Mouse (Mus musculus): Measurements from ENCODE around the gene Fiz1.

The Fiz1 gene

DNA sequence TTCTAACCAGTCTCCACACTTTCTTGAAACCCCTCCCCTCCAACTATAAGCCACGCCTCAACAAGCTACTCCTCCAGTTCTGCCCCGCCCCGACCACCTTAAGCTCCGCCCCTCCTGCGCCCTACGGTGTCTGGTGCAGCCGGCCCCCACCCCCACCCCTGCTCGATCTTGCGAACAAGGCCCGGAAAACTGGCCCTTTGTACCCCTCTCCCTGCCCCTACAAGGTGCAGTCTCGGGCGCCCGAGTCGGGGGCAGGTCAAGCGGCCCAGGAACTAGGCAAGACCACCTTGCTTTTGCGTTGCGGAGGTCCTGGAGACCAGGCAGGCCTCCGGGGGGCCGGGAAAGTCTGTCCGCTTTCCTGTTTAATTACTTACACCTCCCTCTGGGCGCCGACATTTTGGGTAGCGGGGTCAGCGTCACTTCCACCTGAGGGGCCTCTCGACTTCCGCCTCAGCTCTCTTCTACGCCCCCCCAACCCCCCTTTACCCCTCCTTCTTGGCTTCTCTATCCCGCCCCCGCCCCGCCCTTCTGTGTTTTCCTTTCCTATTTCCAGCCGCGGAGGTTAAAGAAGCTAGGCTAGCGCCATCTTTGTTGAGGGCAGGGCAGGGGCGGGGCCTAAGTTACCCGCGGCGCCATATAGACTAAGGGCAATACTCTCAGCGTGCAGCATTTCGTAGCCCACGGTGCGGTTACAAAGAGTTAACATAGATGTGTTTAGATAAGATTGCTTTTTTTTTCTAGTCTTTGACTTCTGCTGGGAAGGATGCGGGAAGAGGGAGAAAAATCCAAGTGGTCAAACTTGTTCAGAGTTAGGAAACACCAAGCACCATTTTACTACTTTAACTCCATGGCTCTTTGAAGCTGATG, at the start of gene Fiz1, which contains the start of gene Zfp524:
TSS of gene Fiz1 (minus strand) at position 447 of the 867 bp plus-strand sequence.
TSS of gene Zfp524 (plus strand) at position 165 of the 867 bp plus-strand sequence.
- peak; percentile 99 for DNase-seq

DNA sequence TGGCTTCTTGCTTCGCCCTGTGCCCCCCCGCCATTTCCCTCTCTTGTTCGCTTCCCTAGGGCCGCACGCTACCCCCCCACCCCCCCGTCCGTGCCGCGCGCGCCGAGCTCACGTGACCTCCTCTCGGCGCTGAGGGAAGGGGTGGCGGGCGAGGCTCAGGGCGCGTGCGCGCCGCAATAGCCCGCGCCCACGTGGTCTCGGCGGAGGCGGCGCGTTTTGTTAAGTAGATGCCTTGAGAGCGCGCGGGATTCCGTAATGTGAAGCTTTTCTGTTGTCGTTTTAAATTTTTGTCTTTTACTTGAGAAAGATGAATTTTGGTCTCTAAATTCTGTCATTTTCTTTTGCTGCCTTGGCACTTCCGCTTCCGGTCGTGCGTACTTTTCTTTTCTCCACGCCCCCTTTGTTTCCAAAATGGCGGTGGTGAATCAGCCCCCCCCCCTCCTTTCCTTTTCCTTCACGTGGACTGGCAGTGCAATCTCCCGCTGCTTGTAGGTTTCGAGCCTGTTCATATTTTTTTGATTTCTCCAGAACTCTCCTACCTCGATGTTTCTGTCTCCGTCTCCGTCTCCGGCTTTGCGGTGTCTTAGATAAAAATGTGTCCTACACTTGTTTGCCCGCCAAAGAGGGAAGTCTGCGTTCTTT, 48.0 kb upstream of the Fiz1 start:
- no peak for DNase-seq

- peak; percentile 94 for DNase-seq
Observed at GRCm38 (mm10) chr7:5061774-5062359, 47.4 kb upstream of the Fiz1 start, which contains the start of gene U2af2. Gene U2af2 (plus strand): TSS chr7:5062143.

DNA sequence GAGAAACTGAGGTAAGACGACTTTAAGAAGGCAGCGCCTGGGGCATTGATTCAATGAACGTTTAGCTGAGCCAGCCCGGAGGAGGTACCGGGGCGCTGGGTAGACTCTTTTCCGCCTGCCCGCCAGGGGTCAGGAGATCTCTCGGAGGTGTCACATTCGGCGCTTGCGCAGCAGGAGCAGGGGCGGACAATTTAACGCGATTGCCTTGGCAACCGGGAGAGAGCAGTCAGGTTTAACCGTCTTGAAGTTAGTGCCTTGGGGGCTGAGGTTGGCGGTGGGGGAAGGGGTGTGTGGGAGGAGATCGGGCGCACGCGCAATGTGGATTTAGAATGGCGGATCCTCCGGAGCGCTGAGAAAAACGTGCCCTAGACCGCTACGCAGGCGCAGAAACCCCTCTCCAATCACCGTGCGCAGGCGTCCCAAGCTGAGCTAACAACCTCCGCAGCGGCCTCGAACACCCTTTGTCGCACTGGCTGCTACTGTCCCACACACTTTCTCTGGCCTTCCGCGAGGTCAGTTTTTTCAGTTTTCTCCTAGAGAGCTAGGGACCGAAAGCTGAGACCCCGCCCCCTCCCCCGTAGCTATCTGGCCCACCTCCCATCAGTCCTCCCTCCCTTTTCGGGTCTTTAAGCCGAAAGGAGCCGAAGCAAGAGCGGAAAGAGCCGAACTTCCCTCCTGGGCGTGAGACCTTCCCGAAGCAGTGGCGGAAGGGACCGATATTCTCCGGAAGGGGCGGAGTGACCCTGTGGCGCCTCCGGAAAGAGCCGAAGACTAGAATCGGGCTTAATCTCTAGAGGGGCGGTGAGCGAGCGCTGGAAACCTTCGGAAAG, 46.7 kb upstream of the Fiz1 start:
- peak; percentile 99 for DNase-seq

DNA sequence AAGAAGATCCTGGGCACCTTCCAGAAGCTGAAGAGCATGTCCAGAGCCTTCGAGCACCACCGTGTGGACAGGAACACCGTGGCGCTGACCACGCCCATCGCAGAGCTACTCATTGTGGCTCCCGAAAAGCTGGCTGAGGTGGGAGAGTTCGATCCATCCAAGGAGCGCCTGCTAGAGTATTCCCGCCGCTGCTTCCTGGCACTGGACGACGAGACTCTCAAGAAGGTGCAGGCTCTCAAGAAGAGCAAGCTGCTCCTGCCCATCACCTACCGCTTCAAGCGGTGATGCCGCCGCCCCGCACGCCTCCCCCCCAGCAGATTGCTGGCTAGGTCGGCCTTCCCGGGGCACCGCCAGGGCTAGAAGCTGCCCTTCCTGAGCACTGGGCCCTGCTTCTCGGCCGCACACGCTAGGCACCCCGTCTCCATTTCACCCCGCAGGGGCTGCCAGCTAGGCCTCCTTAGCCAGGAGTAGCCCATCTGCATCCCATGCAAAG, 45.8 kb upstream of the Fiz1 start:
- DNase-seq: peak; percentile 83

GRCm38 (mm10) chr7:5059421-5059820, 44.9 kb upstream of the Fiz1 start:
- no peak for DNase-seq

GRCm38 (mm10) chr7:5058631-5059030, 44.1 kb upstream of the Fiz1 start:
- DNase-seq: no peak

DNA sequence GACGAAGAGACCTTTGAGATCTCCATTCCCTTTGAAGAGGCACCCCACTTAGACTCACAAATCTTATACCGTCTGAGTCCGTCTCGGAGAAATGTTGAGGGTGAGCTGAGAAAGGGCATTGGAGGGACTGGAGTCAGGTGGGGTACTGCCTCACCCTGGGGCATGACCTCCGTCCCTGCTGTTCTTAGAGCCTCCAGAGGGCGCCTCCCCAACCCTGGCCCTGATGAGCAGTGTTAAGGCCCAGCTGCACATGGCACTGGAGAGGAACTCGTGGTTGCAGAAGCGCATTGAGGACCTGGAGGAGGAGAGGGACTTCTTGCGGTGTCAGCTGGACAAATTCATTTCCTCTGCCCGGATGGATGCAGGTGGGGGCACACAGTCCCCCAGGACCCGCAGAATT, 43.3 kb upstream of the Fiz1 start:
- DNase-seq: no peak

DNA sequence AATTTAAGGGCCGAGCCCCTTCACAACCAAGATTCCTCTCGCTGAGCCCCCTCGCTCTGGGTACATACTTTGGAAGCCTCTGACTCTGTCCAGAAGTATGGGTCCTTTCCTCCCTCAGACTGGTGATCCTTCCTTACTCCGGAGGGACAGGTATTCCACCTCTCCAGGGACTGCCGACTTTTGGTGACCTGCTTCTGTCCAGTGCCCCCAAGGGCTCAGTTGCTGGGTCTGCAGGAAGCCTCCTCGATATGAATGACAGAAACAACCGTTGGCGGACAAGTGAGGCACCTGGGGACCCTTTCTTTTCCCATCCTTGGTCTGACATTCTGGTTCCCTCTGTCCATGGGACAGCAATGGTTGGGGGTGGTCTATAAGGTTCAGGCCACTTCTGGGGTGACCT, 42.9 kb upstream of the Fiz1 start:
- DNase-seq: no peak

- no peak for DNase-seq
Observed at GRCm38 (mm10) chr7:5056651-5057263, 42.3 kb upstream of the Fiz1 start.

DNA sequence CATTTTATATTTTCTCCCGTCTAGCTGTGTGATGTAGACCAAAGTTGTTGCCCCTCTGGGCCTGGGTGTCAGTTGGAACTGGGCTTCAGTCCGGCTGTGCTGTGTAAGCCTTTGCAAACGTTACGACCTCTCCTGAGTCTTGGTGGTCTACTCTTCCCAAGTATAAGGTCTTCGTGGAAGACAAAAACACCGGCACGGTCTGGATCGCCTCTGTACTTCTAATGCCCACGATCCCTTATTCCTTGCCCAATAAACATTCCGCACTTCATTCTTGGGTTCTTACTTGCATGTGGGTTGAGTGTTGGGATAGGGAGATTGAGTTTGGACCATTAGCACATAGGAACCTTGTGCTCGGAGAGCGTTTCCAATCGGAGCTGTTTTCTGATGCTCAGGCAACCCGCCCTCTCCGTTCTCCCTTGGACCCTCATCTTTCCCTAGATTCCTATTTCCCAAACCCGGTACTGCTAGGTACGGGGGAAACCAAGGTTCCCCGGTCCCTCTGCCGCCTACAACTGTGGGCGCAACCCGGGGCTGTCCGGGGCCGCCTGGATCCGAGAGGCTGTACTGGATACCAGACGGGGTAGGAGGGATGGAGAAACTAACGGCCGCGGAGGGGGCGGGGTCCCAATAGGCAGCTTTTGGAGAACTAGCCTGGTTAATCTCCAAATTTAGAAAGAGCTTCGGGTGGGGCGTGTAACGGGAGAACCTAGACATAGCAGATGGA, 39.1 kb upstream of the Fiz1 start:
- no peak for DNase-seq

- no peak for DNase-seq
Observed at GRCm38 (mm10) chr7:5052931-5053343, 38.4 kb upstream of the Fiz1 start.

DNA sequence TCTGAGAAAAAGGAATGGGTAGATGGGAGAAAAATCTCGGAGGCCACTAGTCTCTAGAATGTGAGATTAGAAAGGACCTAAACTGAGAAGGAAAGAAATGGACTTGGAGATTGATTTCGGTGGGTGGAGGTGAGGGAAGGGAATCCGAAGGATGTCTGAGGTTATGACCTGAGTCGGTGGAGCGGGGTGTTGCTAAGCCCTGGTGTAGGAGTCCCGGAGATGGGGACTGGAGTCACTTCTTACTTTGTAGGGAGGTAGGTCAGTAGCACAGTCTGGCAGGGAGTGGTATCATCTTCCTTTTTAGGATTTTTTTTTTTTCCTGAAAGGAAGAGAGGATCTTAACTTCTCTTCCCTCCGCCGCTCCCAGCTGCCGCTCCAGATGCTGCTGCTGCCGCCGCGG, 37.9 kb upstream of the Fiz1 start:
- no peak for DNase-seq

GRCm38 (mm10) chr7:5051193-5052192, 37.0 kb upstream of the Fiz1 start, which contains the start of gene Zfp580:
Gene Zfp580 (plus strand): TSS chr7:5051538.
- peak; percentile 83 for DNase-seq

DNA sequence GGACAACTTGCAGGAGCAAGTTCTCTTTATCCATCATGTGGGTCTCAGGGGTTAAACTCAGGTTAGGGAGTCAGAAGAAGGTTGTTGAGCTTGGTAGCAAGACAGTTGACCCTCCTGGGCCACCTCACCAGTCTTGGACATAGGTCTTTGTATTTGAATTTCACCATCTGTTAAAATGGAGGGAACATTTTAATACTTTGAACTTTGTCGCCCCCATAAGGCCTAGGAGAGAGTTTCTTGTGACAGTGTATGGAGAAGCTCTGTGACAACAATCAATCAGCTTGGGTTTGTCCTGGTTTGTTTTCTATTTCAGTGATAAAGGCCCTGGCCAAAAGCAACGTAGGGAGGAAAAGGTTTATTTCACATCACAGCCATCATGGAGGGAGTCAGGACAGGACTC, 32.8 kb upstream of the Fiz1 start:
- DNase-seq: peak; percentile 27

GRCm38 (mm10) chr7:5046112-5046511, 31.6 kb upstream of the Fiz1 start:
- no peak for DNase-seq

DNA sequence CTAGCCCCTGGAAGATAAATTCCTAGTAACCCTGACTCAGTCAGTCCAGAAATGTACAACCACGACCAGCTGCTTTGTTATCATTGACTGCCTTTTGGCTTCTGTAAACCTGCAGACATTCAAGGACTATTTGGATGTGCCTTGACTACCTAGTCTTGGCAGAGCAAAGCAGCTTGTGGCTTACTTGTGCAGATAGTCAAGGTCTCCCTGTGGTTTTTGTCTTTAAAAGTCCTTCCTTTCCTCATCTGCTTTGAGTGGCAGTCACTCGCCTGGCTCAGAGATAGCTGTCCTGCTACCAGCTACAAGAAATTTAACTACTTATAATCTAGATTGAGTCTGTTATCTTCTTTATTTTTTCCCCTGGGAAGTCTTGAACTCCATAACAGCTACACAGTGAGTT, 30.5 kb upstream of the Fiz1 start:
- no peak for DNase-seq

- DNase-seq: no peak
Observed at GRCm38 (mm10) chr7:5038940-5039339, 24.4 kb upstream of the Fiz1 start.

GRCm38 (mm10) chr7:5038109-5038732, 23.7 kb upstream of the Fiz1 start, which contains the start of gene Zfp784:
Gene Zfp784 (minus strand): TSS chr7:5038446.
- DNase-seq: peak; percentile 97

Data from kidney, adult 18-20 months (tissue).